Mouse (Mus musculus): ENCODE results near the gene Scyl2.

- no peak for TF ChIP-seq CTCF (IDR thresholded peaks at IDR 0.05; ENCODE audit: low read depth, low read length)
- no peak for TF ChIP-seq GATA2 (IDR thresholded peaks at IDR 0.05; ENCODE audit: borderline replicate concordance, low read depth, low read length)
- TF ChIP-seq TAL1 (conservative IDR thresholded peaks at IDR 0.05; ENCODE audit: low read depth, low read length): no peak
- TF ChIP-seq GATA1 (IDR thresholded peaks at IDR 0.05; ENCODE audit: borderline replicate concordance, low read length): no peak
Observed at GRCm38 (mm10) chr10:89680517-89680916, 5.6 kb downstream of the Scyl2 start.
